Mouse (Mus musculus): ENCODE measurements around the gene Dkk2.

Gene Dkk2

GRCm38 (mm10) chr3:132122581-132122980 lies 37.5 kb downstream of the Dkk2 start:
- no peak for DNase-seq (ENCODE audit: low spot score in 2 of 2)

- DNase-seq (ENCODE audit: low spot score in 2 of 2), result no peak
These were observed 40.2 kb downstream of the Dkk2 start for GRCm38 (mm10) chr3:132125227-132125740.

GRCm38 (mm10) chr3:132129730-132130274 lies 44.7 kb downstream of the Dkk2 start:
- DNase-seq (ENCODE audit: low spot score in 2 of 2), result no peak

- DNase-seq (ENCODE audit: low spot score in 2 of 2), result no peak
These were observed 45.7 kb downstream of the Dkk2 start for GRCm38 (mm10) chr3:132130781-132131180.

- DNase-seq (ENCODE audit: low spot score in 2 of 2), result no peak
These were observed 46.8 kb downstream of the Dkk2 start for GRCm38 (mm10) chr3:132131939-132132338.

GRCm38 (mm10) chr3:132134502-132134901 lies 49.4 kb downstream of the Dkk2 start:
- DNase-seq (ENCODE audit: low spot score in 2 of 2), result no peak

- no peak for DNase-seq (ENCODE audit: low spot score in 2 of 2)
These were observed 52.8 kb downstream of the Dkk2 start for GRCm38 (mm10) chr3:132137802-132138378.

- DNase-seq (ENCODE audit: low spot score in 2 of 2), result no peak
These were observed 55.9 kb downstream of the Dkk2 start for GRCm38 (mm10) chr3:132141031-132141430.

- no peak for DNase-seq (ENCODE audit: low spot score in 2 of 2)
These were observed 64.4 kb downstream of the Dkk2 start for GRCm38 (mm10) chr3:132149446-132150025.

GRCm38 (mm10) chr3:132158817-132159216 lies 73.7 kb downstream of the Dkk2 start:
- DNase-seq (ENCODE audit: low spot score in 2 of 2), result no peak

GRCm38 (mm10) chr3:132168911-132169310 lies 83.8 kb downstream of the Dkk2 start:
- no peak for DNase-seq (ENCODE audit: low spot score in 2 of 2)

- no peak for DNase-seq (ENCODE audit: low spot score in 2 of 2)
These were observed 101.9 kb downstream of the Dkk2 start for GRCm38 (mm10) chr3:132186888-132187552.

- no peak for DNase-seq (ENCODE audit: low spot score in 2 of 2)
These were observed 116.9 kb downstream of the Dkk2 start for GRCm38 (mm10) chr3:132201950-132202349.

- DNase-seq (ENCODE audit: low spot score in 2 of 2), result no peak
These were observed 117.6 kb downstream of the Dkk2 start for GRCm38 (mm10) chr3:132202665-132203064.

- no peak for DNase-seq (ENCODE audit: low spot score in 2 of 2)
These were observed 122.4 kb downstream of the Dkk2 start for GRCm38 (mm10) chr3:132207469-132207868.

- no peak for DNase-seq (ENCODE audit: low spot score in 2 of 2)
These were observed 126.2 kb downstream of the Dkk2 start for GRCm38 (mm10) chr3:132211260-132211659.

GRCm38 (mm10) chr3:132219977-132220487 lies 134.9 kb downstream of the Dkk2 start:
- DNase-seq (ENCODE audit: low spot score in 2 of 2), result no peak

GRCm38 (mm10) chr3:132227622-132228021 lies 142.5 kb downstream of the Dkk2 start:
- no peak for DNase-seq (ENCODE audit: low spot score in 2 of 2)
